Mouse (Mus musculus) midbrain, embryonic 10.5 days (tissue): ENCODE data around the gene Ell2. TPM values are rescaled to one million over a fixed set of nuclear protein-coding genes. Genes with fewer than 3 reads are reported as not detected.

Source experiments
- DNase-seq: peaks from one replicate; pipeline ENCODE4 v3.0.0-alpha.2; 2017; ENCODE audit warnings: low spot score
- H3K27ac ChIP-seq: fragments of 300-500 bp; sonication (generic); replicated peaks from 2 replicates; pipeline ENCODE4 v1.5.1; 2016; ENCODE audit warnings: mild to moderate bottlenecking
- H3K27me3 ChIP-seq: fragments of 300-500 bp; sonication (generic); 2 replicates; pipeline ENCODE4 v1.6.1; 2016; ENCODE audit warnings: low read depth, mild to moderate bottlenecking; ENCODE audit not compliant: poor library complexity, severe bottlenecking
- H3K36me3 ChIP-seq: fragments of 300-500 bp; sonication (generic); 2 replicates; pipeline ENCODE4 v1.6.1; 2016; ENCODE audit warnings: mild to moderate bottlenecking, moderate library complexity
- H3K4me1 ChIP-seq: fragments of 300-500 bp; sonication (generic); 2 replicates; pipeline ENCODE4 v1.6.1; 2016
- H3K4me3 ChIP-seq: fragments of 300-500 bp; sonication (generic); 2 replicates; pipeline ENCODE4 v1.5.1; 2016; ENCODE audit warnings: mild to moderate bottlenecking, moderate library complexity
- H3K9me3 ChIP-seq: fragments of 300-500 bp; sonication (generic); replicated peaks from 2 replicates; pipeline ENCODE4 v1.6.1; 2016; ENCODE audit warnings: mild to moderate bottlenecking
- WGBS: fragments of 180-500 bp; shearing (Covaris S2); methylation state at CpG from one replicate; pipeline ENCODE4 v1.1.7; 2016; 5-methylcytosine and 5-hydroxymethylcytosine counted together
- polyA plus RNA-seq: library from polyadenylated mRNA; unstranded; fragments of >200 nt; fragmentation: Nextera tagmentation; extraction: Ambion mirVana; gene quantifications from 2 replicates; pipeline ENCODE4 v1.2.1, GENCODE M21; 2016

The Ell2 gene
- polyA plus RNA-seq, 1 experiment from 2014 or later: 5.7 TPM

DNA sequence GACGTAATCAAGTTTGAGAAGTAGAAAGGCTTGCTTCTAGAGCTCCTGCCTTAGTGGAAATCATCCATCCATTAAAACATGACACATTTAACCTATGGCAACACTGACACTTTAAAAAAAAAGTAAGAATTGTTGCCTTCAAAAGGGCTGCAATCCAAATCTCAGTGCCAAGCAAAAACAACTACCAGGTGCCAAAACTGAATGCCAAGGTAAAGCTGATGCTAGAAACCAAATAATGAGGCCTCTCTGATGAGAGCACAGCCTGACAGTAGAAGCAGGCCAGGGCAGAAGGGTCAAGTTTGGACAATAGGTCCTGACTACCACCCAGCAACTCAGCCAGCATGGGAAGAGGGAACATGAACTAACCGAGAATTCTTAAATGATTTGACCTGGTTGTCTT is 73.5 kb downstream of the Ell2 start:
- no peaks in the 10 kb centered on the region for H3K9me3 ChIP-seq
- H3K27ac ChIP-seq: no peak overlapping the region
- no peaks in the 10 kb centered on the region for H3K27me3 ChIP-seq
- WGBS: 80% methylated on average over 2 of the region's 2 CpGs
- H3K36me3 ChIP-seq: no peaks in the 10 kb centered on the region
- no peak overlapping the region for H3K4me3 ChIP-seq
- DNase-seq: no peak
- no peaks in the 10 kb centered on the region for H3K4me1 ChIP-seq

- H3K27ac ChIP-seq: no peak overlapping the region
- no peak for DNase-seq
- WGBS: 65% methylated on average over 4 of the region's 4 CpGs
- H3K4me1 ChIP-seq: no peaks in the 10 kb centered on the region
- H3K27me3 ChIP-seq: no peaks in the 10 kb centered on the region
- no peak overlapping the region for H3K4me3 ChIP-seq
- no peaks in the 10 kb centered on the region for H3K9me3 ChIP-seq
- no peaks in the 10 kb centered on the region for H3K36me3 ChIP-seq
Measured at GRCm38 (mm10) chr13:75785726-75786125, 79.2 kb downstream of the Ell2 start.

DNA sequence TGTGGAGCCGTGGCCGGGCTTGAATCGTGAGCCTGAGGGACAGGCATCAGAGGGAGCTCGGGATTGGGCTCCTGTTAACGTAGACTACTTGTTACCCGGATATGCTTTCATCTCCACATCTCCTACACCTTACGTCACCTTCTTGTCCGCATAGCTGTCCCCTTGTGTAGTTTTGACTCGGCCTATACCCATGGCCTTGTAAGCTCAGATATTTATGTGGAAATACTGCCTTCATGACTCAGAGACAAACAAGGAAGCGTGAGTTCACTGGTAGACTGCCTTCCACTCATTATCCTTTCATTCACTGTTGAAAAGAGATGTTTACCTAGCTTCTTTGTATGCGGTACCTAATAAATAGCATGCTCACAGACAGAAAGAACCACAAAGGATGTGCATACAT is 79.7 kb downstream of the Ell2 start:
- DNase-seq: no peak
- 87% methylated on average over 11 of the region's 11 CpGs for WGBS
- Histone ChIP-seq H3K27ac (no peak overlapping the region), H3K27me3 (no peaks in the 10 kb centered on the region), H3K4me3 (no peak overlapping the region), H3K4me1 (no peaks in the 10 kb centered on the region), H3K9me3 (no peaks in the 10 kb centered on the region), H3K36me3 (no peaks in the 10 kb centered on the region)

GRCm38 (mm10) chr13:75787364-75787763 is 80.8 kb downstream of the Ell2 start:
- Histone ChIP-seq H3K36me3 (no peaks in the 10 kb centered on the region), H3K9me3 (no peaks in the 10 kb centered on the region), H3K27me3 (no peaks in the 10 kb centered on the region), H3K4me1 (no peaks in the 10 kb centered on the region), H3K4me3 (no peak overlapping the region), H3K27ac (no peak overlapping the region)
- WGBS: 84% methylated on average over 3 of the region's 3 CpGs
- no peak for DNase-seq

GRCm38 (mm10) chr13:75788178-75788577 is 81.6 kb downstream of the Ell2 start:
- Histone ChIP-seq H3K27me3 (no peaks in the 10 kb centered on the region), H3K4me3 (no peak overlapping the region), H3K4me1 (no peaks in the 10 kb centered on the region), H3K36me3 (no peaks in the 10 kb centered on the region), H3K27ac (no peak overlapping the region), H3K9me3 (no peaks in the 10 kb centered on the region)
- WGBS: 93% methylated on average over 4 of the region's 4 CpGs
- DNase-seq: no peak

GRCm38 (mm10) chr13:75789061-75789834 is 82.7 kb downstream of the Ell2 start:
- H3K4me3 ChIP-seq: no peak overlapping the region
- H3K27ac ChIP-seq: no peak overlapping the region
- DNase-seq: no peak
- H3K27me3 ChIP-seq: no peaks in the 10 kb centered on the region
- H3K9me3 ChIP-seq: no peaks in the 10 kb centered on the region
- H3K4me1 ChIP-seq: no peaks in the 10 kb centered on the region
- no peaks in the 10 kb centered on the region for H3K36me3 ChIP-seq
- 92% methylated on average over 2 of the region's 2 CpGs for WGBS

DNA sequence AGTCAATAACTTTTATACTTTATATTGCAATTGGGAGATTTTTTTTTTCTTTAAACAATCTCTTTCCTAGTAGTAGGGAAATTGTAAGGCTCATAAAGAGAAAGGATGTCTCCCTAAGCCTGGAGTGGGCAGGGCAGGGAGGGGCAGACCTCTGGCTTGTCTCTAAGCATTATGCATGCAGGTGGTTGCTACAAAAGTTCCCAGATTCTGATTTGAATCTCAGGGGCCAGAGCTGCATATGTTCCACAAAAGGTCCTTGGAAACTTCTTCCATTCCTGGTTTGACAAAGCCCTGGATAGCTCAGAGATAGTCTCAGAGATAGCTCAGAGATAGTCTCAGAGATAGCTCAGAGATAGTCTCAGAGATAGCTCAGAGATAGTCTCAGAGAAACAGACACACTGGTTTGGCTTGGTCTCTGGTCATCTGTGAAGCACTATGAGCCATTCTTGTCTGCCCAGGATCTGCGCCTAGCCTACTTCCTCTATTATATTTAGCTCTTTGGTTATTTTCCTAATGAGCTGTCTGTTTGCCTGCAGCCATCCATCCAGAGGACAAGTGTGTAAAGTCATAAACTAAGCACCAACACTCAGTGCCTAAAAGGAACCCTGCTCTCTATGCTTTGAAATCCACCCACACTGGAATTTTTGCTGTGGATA is 84.1 kb downstream of the Ell2 start:
- Histone ChIP-seq H3K27me3 (no peaks in the 10 kb centered on the region), H3K4me3 (no peak overlapping the region), H3K4me1 (no peaks in the 10 kb centered on the region), H3K36me3 (no peaks in the 10 kb centered on the region), H3K9me3 (no peaks in the 10 kb centered on the region), H3K27ac (no peak overlapping the region)
- 89% methylated on average over 1 of the region's 1 CpGs for WGBS
- no peak for DNase-seq

DNA sequence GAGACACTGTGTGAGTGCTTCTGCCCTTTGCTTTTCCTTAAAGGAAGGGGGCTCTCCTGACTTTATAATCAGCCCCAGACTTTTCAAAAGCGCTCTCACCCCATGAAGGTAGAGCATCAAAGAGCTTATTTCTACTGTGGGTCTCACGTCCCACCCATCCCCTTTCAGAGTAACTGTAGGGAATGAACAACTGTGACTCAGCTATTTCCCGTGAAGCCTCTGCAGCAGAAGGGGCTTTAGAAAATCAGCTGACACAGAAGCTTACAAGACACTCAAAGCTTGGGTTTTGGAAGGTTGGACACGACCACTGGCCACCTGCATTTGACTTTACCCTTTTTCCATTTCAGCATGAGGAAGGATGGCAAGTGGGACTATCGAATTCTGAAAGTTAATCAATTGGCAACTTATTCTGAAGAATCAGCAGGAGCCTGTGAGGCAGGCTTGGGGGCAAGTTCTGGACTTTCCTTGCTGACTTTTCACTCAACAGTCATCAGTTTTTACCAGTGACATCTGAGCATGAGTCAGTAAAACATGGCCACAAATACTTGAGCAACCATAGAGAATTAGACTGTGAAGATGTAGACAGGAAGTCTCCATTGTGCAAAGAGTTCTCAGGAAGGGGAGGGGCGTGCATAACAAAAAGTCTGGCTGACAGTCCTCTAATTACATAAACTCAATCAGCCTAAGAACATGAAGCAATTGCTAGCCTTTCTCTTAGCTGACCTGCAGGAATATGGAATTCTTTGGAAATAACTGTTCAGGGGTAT is 87.5 kb downstream of the Ell2 start:
- no peaks in the 10 kb centered on the region for H3K36me3 ChIP-seq
- H3K4me3 ChIP-seq: no peak overlapping the region
- DNase-seq: no peak
- H3K27me3 ChIP-seq: no peaks in the 10 kb centered on the region
- 67% methylated on average over 6 of the region's 6 CpGs for WGBS
- no peaks in the 10 kb centered on the region for H3K9me3 ChIP-seq
- peaks cover 8% of the 10 kb centered on the region; the same call in 1 of the 2 replicates for H3K4me1 ChIP-seq
- H3K27ac ChIP-seq: no peak overlapping the region

DNA sequence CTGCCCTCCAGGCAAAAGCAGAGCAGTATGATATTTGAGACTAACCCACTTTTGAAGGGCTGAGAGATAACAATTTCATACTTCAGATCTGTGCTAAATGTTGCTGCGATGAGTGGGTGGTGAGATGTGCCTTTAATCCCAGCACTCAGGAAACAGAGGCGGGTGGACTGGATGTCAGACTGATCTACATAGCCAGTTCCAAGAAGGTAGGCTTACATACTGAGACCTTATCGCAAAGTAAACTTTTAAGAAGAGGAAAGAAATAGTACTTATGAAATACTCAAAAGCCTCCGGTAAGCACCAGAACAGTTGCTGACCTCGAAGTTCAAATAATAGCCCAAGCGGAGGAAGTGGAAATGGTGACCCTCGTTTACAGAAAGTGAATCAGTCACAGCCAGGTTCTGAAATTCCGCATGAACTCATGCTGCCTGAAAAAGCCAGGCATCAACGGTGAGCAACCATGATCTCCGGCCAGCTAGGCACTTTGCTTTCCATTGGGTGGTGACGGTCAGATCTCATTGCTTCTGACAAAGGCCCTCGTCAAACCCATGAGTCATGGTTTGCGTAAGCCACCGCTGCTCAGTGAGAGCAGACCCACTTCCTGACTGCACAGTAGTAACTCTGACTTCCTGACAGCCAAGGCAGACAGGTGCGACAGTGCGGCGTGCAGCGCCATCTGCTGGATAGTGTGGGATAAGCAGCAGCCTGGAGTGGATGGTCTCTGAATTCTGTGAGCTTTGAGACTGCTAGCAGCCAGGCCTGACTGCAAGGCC is 91.0 kb downstream of the Ell2 start:
- H3K36me3 ChIP-seq: no peaks in the 10 kb centered on the region
- H3K27me3 ChIP-seq: no peaks in the 10 kb centered on the region
- peaks cover 8% of the 10 kb centered on the region; the same call in 1 of the 2 replicates for H3K4me1 ChIP-seq
- WGBS: 38% methylated on average over 18 of the region's 18 CpGs
- H3K9me3 ChIP-seq: no peaks in the 10 kb centered on the region
- peak overlapping the region; percentile 56; the same call in 1 of the 2 replicates for H3K27ac ChIP-seq
- peak; percentile 91 for DNase-seq
- peak overlapping the region; percentile 22 for H3K4me3 ChIP-seq

GRCm38 (mm10) chr13:75798413-75799302 is 92.1 kb downstream of the Ell2 start:
- Histone ChIP-seq H3K36me3 (no peaks in the 10 kb centered on the region), H3K27ac (no peak overlapping the region), H3K9me3 (no peaks in the 10 kb centered on the region), H3K27me3 (no peaks in the 10 kb centered on the region), H3K4me1 (peaks cover 8% of the 10 kb centered on the region; the same call in 1 of the 2 replicates), H3K4me3 (no peak overlapping the region)
- WGBS: 74% methylated on average over 7 of the region's 7 CpGs
- no peak for DNase-seq

GRCm38 (mm10) chr13:75799421-75799820 is 92.9 kb downstream of the Ell2 start:
- WGBS: 89% methylated on average over 3 of the region's 3 CpGs

More at GRCm38 (mm10) chr13:75799421-75799820, 92.9 kb downstream of the Ell2 start:
- no peaks in the 10 kb centered on the region for H3K9me3 ChIP-seq
- no peak overlapping the region for H3K27ac ChIP-seq
- H3K27me3 ChIP-seq: no peaks in the 10 kb centered on the region
- H3K4me3 ChIP-seq: no peak overlapping the region
- no peak for DNase-seq
- no peaks in the 10 kb centered on the region for H3K36me3 ChIP-seq
- H3K4me1 ChIP-seq: peaks cover 8% of the 10 kb centered on the region; the same call in 1 of the 2 replicates
